Mouse (Mus musculus) embryonic fibroblast, embryonic 13.5 days (primary cell): ENCODE measurements around the gene Bahcc1. TPM values are rescaled to one million over a fixed set of nuclear protein-coding genes. Genes with fewer than 3 reads are reported as not detected.

Experiments
- H3K27ac ChIP-seq: 2 replicates; pipeline ENCODE4 v1.5.1; 2012; ENCODE audit warnings: low read length, control low read depth, inconsistent platforms; ENCODE audit not compliant: insufficient read depth
- H3K4me1 ChIP-seq: 2 replicates; pipeline ENCODE4 v1.6.1; 2011; ENCODE audit warnings: low read length; ENCODE audit not compliant: control insufficient read depth, insufficient read depth
- H3K4me3 ChIP-seq: 2 replicates; pipeline ENCODE4 v1.5.1; 2011; ENCODE audit warnings: mild to moderate bottlenecking, control low read depth, low read length; ENCODE audit not compliant: insufficient read depth
- CTCF ChIP-seq: IDR thresholded peaks from 2 replicates; pipeline ENCODE4 v1.5.1; 2011; ENCODE audit warnings: mild to moderate bottlenecking, control low read depth, low read length, moderate library complexity, borderline replicate concordance; ENCODE audit not compliant: insufficient read depth
- POLR2A ChIP-seq: IDR thresholded peaks from 2 replicates; pipeline ENCODE4 v1.6.1; 2011; ENCODE audit warnings: low read depth, mild to moderate bottlenecking, control low read depth, low read length, moderate library complexity
- polyA plus RNA-seq: library from polyadenylated mRNA; stranded (reverse); fragments of >200 nt; gene quantifications from 2 replicates; pipeline ENCODE4 v1.2.4, GENCODE M21; 2011; ENCODE audit warnings: low read depth; ENCODE audit not compliant: missing spikeins, insufficient read length

Bahcc1 gene
- polyA plus RNA-seq, 1 experiment = 17.9 TPM

GRCm38 (mm10) chr11:120335431-120336021 lies 102.8 kb downstream of the Bahcc1 start:
- no peaks in the 10 kb centered on the region for H3K4me1 ChIP-seq
- no peak overlapping the region for H3K4me3 ChIP-seq
- TF ChIP-seq POLR2A = no peak
- no peak for TF ChIP-seq CTCF
- H3K27ac ChIP-seq = no peak overlapping the region

GRCm38 (mm10) chr11:120337447-120337846 lies 104.7 kb downstream of the Bahcc1 start:
- TF ChIP-seq CTCF = no peak
- TF ChIP-seq POLR2A = no peak
- Histone ChIP-seq H3K4me1 (no peaks in the 10 kb centered on the region), H3K4me3 (no peak overlapping the region), H3K27ac (no peak overlapping the region)

- H3K4me3 ChIP-seq = no peak overlapping the region
- TF ChIP-seq CTCF (no peak), POLR2A (no peak)
- H3K4me1 ChIP-seq = no peaks in the 10 kb centered on the region
- H3K27ac ChIP-seq = no peak overlapping the region
Measured at GRCm38 (mm10) chr11:120338786-120339185, 106.0 kb downstream of the Bahcc1 start.

DNA sequence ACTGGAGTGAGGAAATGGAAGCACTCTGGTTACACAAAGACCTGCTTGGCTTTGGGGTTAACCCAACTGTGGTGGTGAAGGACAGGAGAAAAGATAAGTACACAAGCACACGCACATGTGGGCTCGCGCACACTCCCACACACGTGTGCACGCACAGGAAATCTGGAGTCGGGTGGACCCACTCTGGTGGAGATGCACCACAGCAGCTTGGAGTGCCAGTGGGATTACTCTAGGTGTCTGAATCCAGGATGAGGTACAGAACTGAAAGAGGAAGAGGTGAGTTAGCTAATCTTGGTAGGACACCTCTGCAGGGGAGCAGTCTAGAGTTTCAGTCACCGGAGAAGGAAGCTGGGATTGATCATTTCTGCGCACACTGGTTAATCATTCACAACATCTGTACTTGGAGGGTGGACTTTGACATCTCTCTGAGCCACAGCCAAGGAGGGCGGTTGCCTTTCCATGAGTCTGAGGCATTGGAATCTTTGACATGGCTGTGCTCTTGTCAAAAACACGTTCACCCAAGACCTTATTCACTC lies 107.3 kb downstream of the Bahcc1 start:
- TF ChIP-seq POLR2A (no peak), CTCF (no peak)

GRCm38 (mm10) chr11:120341661-120342060 lies 108.9 kb downstream of the Bahcc1 start:
- H3K4me3 ChIP-seq = no peak overlapping the region
- H3K27ac ChIP-seq = no peak overlapping the region
- TF ChIP-seq POLR2A (no peak), CTCF (no peak)
- H3K4me1 ChIP-seq = no peaks in the 10 kb centered on the region

More for the DNA sequence above, 107.3 kb downstream of the Bahcc1 start:
- Histone ChIP-seq H3K4me3 (no peak overlapping the region), H3K4me1 (no peaks in the 10 kb centered on the region), H3K27ac (no peak overlapping the region)

Other genes starting within 250 kb of the Bahcc1 start
- 0.19 TPM in 1 of 2 replicates, not detected in the other for gene Aatk, start 185.8 kb upstream of the Bahcc1 start, polyA plus RNA-seq
- 7.4 and 10.1 TPM in 2 replicates for gene Cep131, start 146.1 kb upstream of the Bahcc1 start, polyA plus RNA-seq
- 12.2 and 13.1 TPM in 2 replicates for gene Tepsin, start 134.2 kb upstream of the Bahcc1 start, polyA plus RNA-seq
- 18.0 and 20.3 TPM in 2 replicates for gene Ndufaf8, start 134.0 kb upstream of the Bahcc1 start, polyA plus RNA-seq
- 107 and 113 TPM in 2 replicates for gene Slc38a10, start 81.6 kb upstream of the Bahcc1 start, polyA plus RNA-seq
- 5,586 and 6,404 TPM in 2 replicates for gene Actg1, start 115.6 kb downstream of the Bahcc1 start, polyA plus RNA-seq
- gene Fscn2, start 128.6 kb downstream of the Bahcc1 start, polyA plus RNA-seq = not detected in 2 replicates
- 8.5 and 10.9 TPM in 2 replicates for gene Faap100, start 145.8 kb downstream of the Bahcc1 start, polyA plus RNA-seq
- 76.1 and 81.6 TPM in 2 replicates for gene Nploc4, start 204.8 kb downstream of the Bahcc1 start, polyA plus RNA-seq
- gene Tspan10, start 209.7 kb downstream of the Bahcc1 start, polyA plus RNA-seq = not detected in 2 replicates
- not detected in 2 replicates for gene Pde6g, start 220.6 kb downstream of the Bahcc1 start, polyA plus RNA-seq
- 5.6 TPM in 2 replicates for gene Oxld1, start 225.1 kb downstream of the Bahcc1 start, polyA plus RNA-seq
- gene Ccdc137, start 225.2 kb downstream of the Bahcc1 start, polyA plus RNA-seq = 18.9 and 27.3 TPM in 2 replicates
- 24.0 and 30.7 TPM in 2 replicates for gene Arl16, start 234.7 kb downstream of the Bahcc1 start, polyA plus RNA-seq